Mouse (Mus musculus) embryo, embryonic 11 days (tissue): Measurements from ENCODE around the gene Gorasp2.

ENCODE experiments used
- DNase-seq: peaks from one replicate; pipeline ENCODE4 v3.0.0-alpha.2; 2015

Gene Gorasp2

DNA sequence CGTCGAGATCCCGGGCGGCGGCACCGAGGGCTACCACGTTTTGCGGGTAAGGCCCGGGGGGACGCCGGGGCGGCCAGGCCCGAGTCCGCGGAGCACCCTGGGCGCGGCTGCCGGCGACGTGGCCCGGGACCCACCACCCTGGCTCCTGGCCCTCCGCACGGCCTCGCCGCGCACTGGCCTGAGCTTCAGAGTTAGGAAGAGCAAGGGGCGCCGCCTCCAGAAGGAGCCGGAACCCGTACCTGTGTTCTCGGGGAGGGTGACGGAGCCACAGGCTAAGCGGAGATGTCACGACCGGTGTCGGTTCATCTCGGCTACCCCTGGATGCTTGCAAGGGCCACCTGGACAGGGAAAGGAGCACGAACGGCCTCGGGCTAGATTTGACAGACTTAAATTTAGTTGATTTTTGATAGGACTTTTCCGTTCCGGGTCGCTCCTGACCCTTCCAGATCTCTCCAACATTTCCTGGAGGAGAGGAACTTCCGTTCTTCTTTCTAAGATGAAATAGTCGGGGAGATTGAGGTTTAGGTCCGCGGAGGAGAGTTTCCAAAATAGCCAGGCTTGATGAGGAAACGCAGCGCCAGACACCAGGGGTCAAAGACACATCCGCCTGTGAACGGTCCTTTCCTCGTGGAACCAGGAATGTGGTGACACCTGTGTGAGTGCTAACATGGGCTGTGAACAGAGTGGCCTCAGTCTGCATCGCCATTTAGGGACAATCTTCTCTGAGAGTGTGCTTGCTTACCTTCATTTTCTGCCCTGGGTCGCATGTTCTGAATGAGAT is 529 bp downstream of the Gorasp2 start, which contains the start of gene Gm26558:
Gene Gm26558 (minus strand): TSS at position 394 of the 781 bp plus-strand sequence.
- DNase-seq = peak; percentile 22

DNA sequence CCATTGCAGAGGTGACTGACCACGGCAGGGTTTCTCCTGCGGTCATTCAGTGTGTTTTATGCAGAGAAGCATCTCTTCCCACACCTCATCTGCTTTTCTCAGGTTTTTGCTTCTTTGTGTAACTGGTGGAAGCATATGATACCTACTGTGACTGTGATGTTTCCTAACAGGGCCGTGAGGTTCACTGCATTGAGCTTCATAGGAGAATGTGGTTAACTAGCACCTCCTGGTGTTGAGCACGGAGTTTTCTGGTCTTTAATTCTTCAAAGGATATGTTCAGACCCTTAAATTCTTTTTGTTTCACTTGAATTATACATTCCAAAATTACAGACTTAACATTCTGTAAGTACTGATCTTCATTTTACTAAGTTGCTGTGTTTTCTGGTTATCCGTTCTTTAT is 2.4 kb downstream of the Gorasp2 start:
- DNase-seq = no peak

DNA sequence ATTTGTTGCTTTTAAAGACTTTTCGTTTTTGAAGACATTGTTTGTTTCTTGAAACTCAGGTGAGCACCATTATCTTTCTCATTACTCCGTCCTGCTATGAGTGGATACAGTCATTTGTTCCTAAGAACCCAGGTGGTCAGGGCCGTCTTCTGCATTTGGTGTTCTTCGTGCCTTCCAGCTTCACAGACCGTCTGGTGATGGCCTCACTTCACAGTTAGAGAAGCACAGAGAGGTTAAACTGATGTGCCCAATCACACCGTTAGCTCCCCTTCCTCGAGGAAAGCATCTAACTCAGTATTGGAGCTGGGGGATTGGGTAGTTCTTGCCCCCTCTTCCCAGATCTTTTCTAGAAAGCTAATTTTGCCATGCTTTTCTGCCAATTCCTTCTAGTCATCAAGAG is 5.6 kb downstream of the Gorasp2 start:
- DNase-seq = no peak

DNA sequence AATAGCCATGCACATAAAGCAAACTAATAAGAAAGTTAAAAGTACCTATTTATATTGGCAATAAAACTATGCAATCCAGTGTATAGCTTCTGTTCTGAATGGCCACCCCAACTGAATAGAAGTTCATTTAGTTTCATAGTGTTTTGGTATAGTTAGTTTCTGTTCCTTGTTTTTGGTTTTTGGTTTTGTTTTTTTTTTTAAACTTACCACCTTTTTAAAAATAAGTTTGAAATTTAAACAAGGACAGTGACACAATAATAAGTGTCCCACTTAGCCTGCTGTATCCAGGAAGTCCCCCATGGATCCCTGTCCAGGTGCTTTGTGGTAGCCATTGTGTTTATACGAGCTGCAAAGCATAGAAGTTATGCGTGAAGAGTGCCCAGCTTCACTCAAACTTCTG is 7.9 kb downstream of the Gorasp2 start:
- no peak for DNase-seq

DNA sequence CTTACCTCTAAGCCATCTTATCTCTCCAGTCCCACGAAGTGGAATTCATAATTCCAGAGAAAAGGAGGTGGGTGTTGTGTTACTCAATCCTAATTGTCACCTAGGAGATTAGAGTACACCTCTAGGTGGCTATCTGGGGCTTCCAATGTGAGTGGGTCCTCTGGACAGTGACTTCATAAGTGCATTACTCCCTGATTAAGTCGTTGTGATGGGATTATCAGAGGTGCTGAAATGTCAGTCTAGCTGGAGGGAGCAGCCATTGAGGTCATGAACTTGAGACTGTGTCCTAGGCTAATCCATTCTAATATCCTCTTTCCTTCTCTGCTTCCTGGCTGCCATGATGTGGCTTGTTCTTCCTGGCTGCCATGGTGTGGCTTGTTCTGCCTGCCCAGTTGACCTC is 8.5 kb downstream of the Gorasp2 start:
- DNase-seq = no peak

DNA sequence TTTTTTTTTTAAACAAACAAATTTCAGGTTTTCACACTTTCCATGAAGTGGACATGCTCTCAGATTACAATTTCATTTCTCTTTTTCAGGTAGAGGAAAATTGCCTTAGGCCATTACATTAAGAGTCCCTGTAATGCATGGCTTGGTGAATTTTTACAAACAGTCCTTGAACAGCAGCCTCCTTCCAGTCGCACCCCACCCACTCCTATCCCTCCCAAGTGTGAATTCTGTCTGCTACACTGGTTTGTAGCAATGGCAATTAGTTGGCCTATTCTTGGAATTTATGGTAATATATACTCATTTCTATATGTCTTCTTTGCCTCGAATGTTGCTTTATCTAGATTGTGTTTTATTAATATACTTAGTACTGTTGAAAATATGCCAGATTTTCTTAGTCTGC is 11.1 kb downstream of the Gorasp2 start:
- no peak for DNase-seq

DNA sequence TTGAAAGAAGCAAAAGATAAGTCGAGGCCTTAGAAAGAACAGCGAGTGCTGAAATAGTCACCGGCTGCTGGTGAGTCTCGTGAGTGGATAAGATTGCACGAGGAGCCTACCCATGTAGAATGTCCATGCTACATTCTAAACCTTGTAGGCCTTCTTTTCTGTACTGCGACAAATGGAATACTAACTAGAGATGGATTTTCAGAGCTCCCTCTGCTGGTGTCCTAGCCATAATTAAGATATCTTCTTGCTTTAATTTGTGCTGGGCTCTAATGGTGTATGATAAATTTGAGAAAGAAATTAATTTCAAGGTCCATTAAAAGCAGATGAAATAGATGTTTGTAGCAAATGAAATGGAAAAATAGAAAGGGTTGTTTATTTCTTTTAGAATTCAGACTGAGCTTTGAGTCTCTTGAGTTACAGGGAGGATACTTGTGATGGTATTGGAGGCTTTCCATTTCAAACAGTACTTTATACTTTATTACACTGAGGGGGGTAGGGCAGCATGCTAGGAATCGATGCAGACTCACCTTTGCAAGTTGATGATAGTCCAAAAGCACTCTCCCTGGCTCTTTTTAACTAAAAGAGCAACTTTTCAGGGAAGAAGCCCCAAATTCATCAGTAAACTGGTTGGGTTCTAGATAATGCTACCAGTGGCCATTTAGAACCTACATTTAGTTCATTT is 12.2 kb downstream of the Gorasp2 start:
- peak; percentile 12 for DNase-seq

DNA sequence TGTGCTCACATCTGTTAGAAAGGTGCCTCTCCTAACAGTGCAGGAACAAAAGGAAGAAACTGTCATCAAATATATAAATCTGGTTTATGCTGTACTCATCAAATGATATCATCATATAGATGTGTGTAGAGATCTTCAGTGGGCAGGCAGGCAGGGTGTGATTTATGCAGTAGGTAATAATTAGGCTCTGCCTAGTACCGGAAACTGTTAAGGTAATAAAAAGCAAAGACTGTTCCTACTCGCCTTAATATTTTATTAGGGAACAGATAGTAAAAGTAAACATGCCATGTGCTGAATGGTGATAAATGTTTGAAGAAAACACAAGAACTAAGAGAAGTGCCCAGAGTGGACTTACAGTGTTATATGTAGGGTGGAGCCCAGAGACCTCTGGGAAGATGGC is 20.9 kb downstream of the Gorasp2 start:
- no peak for DNase-seq

DNA sequence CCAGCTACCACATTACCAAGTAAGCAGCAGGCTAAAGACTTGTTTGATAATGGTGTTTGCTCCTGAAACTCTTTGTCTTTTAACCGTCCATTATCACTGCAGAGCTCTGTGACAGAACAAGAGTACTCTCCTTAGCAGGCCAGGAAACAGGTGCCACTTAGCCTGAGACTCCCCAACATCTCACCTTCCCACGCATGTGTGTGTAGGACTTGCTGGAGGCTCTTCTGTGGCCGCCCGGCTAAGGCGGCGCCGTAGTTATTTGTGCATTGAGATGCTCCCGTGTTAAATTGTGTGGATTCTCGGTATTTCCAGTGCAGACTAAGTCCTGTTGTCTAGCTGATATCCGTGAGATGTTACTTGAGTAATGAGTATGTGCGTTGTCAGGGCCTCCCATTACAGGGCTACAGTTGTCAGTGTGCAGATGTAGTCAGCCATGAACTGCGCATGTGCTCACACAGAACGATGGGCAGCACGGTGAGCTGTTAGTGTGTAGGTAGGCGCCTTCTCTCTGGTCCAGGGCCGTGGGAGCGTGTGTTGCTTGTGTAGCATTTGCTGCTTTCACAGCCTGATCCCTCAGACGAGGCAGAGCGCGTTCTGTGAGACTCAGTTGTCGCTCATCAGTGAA is 27.2 kb downstream of the Gorasp2 start:
- DNase-seq = no peak

DNA sequence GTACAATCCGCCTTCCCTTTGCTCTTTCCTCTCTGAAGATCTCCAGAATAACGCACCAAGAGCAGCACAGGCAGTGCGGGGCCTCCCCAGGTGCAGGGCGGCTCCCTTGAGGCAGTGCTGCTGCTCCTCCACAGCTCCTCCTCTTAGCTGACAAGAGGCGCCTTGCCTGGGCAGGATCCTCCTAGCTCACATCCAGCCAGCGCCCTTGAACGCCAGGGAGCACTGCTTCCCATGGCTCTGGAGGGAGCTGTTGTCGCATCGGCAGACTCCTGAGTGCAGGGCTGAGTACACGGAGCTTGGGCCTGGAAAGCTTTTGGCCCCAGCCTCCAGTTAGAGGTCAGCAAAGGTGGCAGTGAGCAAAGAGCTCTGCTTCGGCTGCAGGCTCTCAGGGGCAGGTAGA is 28.8 kb downstream of the Gorasp2 start:
- DNase-seq = no peak

DNA sequence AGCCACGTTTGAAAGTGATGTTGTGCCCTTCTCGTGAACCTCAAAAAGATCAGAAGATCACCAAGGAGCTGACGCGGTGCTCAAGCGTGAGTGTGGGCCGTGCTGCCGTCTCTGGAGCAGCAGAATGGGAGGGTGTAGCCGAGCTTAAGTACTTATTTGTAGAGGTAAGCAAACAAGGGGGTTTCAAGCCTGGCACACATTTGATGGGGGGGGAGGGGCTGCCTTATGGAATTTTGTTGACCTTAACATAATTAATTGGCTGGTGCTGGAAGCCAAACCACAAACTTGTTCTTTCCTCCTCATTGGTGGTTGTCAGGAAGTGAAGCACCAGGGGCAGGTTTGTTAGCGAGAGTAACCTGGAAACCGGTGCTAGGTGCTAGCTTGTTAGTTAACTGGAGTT is 34.3 kb downstream of the Gorasp2 start:
- DNase-seq = no peak

DNA sequence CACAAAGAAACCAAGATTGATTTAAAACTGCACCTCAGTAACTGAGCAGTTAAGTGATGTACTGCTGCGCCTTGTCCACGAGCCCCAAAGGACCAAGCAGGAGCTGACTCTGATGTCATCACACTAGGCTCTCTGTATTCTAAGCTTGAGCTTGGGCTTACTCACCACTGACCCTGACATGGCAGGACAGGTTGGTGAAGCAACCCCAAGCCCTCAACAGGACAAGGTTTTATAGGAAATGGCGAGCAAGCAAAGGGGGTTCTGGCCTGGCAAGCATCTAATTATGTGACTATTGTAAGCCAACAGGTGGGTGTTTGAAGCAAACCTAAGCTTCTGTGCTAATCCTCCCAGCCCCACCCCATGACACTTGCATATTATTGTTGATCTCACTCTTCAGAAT is 39.5 kb downstream of the Gorasp2 start:
- DNase-seq = no peak

DNA sequence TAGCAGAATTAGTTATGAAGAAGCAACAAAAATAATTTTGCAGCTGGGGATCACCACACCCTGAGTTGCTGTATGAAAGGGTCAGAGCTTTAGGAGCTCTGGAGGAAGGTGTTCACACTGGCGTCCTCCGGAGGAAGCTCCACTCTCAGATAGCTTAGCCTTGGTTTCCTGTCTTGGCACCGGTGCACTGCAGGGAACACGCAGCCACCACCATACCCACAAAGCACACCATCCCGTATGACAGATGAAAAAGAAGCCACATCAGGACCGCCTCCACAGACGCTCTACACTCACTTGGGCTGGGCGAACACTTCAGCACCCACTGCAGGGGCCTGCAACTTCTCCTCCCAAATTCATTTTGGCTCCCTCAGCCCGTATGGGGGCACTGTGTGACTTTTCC is 40.2 kb downstream of the Gorasp2 start:
- DNase-seq = no peak

DNA sequence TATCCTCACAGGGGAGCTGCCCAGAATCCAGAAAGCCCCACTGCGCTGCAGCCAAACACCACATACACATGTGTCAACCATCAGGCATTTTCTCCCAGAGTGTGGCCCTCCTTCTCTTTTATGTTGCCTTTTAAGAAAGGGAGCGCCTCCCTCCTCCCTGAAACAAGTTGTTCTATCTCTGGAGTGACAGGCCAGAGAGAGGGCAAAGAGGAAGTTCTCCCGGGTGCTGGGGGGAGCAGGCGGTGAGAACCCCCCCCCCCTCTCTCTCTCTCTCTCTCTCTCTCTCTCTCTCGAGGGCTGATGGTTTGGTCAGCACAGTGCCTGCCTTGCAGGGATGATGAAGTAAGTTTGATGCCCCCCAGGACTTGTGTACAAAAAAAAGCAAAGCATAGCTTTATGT is 41.0 kb downstream of the Gorasp2 start:
- DNase-seq = no peak

DNA sequence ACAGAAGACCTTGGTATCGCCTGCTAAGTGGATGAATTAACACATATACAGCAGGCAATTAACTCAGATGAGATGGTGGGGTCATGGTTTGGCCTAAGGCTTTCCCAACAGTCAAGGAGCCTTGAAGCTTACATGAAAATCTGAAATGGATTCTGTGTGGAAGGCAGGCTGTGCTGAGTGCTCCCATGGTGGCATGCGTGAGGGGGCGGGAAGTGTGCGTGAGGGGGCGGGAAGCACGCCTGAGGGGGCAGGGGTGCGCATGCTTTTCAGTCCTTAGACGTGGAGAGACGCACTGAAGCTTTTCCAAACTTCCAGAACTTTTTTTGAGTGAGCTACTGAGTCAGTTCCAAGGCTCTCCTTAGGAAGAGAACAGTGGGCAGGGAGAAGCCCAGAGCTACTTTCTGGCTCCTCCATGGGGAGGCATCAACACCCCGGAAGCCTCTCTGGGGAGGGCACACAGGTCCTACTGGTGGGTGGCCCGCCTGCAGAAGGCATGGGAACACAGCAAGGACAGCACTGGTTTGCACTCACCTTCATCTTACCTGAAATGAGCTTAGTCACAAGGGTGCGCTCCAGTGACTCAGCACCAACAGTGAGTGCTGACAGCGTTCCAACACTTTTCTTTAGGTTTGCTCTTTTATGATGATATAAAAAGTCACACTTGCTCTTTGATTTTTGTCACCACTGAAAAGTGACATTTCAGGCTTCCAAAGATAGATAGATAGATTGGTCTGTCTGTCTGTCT is 47.8 kb downstream of the Gorasp2 start:
- DNase-seq = no peak

DNA sequence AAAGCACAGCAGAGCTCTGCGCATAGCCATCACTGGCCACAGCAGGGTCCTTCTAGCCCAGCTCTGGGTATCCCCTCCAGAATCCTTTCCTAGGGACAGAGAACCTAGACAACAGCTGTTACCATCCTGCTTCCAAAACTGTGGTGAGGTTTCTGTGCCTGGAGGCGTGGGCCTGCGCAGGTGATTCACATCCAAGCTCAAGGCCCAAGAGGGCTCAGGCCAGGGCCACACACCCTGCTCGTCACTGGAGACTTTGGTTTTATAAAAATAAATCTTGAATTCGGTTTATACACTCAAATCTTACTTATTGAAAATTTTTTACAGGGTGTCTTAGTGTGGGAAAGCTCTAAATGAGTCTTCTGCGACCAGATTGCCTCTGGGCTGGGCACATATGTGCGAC is 48.9 kb downstream of the Gorasp2 start:
- no peak for DNase-seq

DNA sequence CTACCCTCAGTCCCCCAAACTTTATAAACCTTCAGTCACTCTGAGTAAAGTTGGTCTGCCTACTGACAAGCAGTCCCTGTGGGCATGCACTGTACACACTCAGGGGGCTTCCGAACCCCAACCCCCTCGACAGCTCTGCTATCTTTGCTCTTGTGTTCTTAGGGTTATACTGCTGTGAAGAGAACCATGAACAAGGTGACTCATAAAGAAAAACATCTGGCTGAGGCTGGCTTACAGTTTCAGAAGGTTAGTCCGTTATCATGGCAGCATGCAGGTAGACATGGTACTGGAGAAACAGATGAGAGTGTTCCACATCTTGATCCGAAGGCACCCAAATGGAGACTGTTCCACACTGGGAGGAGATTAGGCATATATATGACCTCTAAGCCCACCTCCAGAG is 49.5 kb downstream of the Gorasp2 start:
- no peak for DNase-seq

DNA sequence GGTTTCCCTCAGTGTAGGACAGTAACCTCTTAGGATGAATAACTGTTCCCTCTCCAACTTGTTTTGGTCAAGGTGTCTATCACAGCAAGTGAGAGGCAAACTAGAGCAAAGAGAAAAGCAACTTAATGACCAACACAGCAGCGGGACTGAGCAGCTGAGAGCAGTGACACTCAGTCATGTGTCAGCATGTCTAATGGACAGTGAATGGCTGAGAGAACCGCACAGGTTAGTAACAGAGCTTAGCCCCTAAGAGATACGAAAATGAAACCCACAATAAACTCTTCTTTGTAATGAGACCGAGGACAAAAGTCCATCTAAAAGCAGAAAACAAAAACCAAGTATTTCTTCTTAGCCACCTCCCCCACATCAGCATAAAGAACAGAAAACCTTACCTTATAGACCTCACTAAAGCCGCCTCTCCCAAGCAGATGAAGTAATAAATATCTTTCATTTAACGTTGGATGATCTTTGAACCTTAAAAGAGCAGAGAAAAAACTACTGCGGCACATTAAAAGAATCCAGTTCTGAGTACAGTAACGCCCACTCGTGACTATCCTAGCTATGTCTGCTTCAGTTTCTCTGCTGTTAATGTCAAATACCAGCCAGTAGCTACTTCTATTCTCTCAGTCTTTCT is 62.4 kb downstream of the Gorasp2 start:
- DNase-seq = no peak

DNA sequence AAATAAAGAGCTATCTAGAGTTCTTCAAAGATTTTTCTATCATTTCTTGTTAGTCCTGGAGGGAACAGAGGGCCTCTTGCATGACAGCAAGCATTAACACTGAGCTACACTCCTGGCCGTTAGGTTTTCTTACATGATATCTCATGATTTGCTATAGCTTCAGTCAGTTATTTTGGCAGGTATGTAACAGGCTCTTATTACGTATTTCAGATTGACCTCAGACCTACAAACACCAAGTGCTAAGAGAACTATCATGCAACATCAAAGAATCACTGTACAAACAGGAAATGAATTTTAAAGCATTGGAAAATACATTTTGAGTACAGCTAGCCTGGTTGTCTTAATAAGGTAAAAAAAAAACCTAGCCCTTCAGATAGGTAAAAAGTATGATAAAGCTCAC is 65.7 kb downstream of the Gorasp2 start:
- no peak for DNase-seq

DNA sequence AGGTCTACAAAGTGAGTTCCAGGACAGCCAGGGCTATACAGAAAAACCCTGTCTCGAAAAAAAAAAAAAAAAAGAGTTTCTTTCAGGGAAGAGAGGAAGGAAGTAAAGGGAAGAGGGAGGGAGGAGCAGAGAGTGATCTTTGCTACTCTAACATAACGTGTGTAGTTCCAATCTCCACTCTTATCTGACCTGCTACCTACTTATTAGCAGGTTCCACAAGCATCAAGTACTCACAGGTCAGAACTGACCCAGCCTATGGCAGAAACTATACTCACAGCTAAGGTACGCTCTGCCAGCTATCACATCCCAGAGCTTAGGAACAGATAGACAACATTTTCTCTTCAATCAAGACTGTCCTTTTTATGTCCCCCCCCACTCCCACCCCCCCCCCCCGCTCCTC is 74.2 kb downstream of the Gorasp2 start:
- no peak for DNase-seq

DNA sequence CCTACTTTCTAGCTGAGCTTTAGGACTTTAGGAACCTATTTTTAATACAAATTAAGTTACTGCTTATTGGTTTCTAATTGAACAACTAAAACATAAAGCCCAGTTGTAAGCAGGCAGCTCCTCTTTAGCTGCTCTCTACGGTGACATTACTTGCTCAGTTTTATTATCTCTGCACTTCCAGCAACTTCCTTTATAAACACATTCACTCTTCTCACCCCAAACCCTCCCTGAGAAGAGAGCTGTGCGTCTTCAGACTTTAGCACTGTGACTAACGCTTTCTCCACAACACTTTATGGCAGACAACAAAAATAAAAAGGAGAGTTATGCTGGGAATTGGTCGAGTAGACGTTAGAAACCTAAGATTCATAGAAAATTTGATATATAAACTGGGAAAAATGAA is 74.6 kb downstream of the Gorasp2 start:
- no peak for DNase-seq

DNA sequence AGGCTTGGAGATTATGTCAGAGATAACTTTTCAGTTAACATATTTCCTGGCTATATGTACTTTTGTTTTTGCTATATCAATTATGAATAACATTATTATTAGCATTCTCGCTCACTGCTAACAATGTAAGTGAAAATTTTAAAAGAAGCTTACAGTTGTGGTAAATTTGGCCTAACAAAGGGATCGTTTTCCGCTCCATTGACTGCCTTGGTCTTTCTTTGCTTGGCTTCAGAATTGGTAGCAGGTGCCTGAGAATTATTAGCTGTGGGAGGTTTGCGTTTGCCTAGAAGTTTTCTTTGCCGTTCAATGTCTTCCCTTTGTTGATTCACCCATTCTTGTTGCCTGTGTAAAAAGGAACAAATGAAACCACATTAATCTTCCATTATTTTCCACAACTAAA is 80.5 kb downstream of the Gorasp2 start:
- no peak for DNase-seq

DNA sequence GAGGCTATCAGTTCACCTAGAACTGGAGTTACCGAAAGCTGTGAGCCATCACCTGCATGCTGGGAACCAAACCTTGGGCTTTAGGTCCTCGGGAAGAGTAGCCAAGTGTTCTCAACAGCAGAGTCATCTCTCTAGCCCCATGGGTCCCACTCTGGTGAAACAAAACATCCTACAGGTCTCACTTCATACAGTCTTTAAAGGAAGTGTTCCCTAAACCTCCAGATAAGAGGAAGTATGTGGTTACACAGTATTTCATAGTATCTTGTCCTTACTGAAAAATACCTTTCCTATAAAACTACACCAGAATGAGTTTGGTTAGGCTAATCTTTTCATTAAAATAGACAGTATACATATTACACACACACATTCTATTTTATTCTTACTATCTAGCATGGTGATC is 81.2 kb downstream of the Gorasp2 start:
- no peak for DNase-seq
